Mouse (Mus musculus) kidney, adult 8-10 months (tissue): ENCODE data around the gene Plcl2.
"Not testable (repeated sequence)": the region's sequence is repeated elsewhere in the genome, so short reads cannot be mapped to it uniquely, and the experiment has no call there.

Experiments used
- DNase-seq, 2 experiments: peaks; one replicate each; pipeline ENCODE4 v3.0.0; 2022

Plcl2 gene

DNA sequence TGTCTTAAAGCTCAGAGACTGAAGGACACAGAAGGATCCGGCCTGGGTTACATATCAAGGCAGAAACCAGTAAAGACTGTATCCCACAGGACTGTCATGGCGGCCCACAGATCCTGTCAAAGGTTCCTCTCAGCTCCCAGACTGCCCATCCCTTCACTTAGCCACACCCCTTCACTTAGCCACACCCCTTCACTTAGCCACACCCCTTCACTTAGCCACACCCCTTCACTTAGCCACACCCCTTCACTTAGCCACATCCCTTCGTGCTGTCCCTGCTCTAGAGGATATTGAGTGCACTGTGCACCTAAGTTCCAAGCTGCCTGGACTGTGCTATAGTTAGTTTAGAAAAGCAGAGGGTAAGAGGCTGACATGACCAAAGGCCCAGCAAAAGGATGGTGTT is 118.5 kb downstream of the Plcl2 start:
- no peak for DNase-seq

DNA sequence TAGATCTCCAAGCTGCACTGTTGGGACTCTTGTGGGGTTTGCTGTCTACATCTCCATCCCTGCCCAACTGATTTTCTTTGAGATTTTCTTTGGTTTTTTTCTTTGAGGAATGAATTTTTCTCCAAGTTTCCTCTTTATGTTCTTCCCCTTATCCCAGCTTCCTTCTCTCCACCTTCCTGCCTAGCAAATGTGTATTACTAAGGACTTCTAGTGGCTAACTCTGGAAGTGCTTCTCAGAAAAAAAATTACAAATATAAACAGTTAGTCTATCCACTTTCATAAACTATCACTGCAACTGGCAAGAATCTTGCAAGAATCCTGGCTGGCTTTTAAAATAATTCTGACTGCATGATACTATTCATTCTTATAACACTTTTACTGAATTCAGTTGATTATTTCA is 119.5 kb downstream of the Plcl2 start:
- no peak for DNase-seq

DNA sequence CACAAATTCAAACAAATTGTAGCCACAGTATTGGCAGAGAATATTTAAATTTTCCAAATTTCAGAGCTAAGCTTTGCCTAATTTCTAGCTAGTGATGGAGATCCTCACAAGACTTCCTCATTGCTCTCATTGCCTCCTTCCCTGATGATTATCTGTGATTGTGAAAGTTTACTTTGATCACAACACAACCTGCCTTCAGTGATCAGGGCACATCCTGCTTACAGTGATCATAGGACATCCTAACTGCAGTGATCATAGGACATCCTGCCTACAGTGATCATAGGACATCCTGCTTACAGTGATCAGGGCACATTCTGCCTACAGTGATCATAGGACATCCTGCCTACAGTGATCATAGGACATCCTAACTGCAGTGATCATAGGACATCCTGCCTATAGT is 121.8 kb downstream of the Plcl2 start:
- not testable (repeated sequence) for DNase-seq

DNA sequence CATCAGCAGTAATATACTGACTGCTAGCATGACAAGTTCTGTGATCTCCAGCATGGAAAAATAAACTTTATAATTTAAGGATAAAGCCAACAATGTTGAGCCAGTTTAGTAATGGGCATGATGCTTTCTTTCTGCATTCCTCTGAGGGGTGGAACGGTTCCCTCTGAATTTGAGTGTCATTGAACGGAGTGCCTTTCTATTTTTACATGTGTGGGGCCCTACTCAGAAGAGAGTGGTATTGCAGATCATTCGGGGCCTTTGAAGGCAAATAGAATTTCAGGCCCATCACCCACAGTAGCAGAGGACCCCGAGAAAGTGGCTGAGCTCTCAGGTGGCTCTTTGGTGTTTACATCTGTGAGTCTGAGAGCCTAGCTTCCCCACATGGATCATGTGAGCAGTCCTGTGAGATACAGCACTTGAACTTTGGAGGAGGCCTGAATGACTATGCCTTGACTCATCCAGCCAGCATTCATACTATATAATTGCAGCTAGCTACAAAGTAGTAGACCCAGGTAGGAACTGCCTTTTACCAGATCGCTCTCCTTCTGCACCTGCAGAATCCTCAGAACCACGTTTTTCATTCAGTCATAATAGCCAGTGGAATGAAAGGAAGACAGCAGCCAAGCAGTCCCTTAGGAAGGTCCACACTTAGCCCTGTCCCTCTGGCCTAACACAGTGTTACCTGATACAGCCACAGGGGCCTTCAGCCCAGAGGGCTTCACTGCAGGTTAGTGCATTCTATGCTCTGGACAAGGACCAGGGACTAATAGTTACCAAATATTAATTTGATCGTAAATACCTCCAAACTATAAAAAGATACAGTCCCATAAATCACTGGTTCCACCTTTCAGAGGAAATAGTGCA is 125.0 kb downstream of the Plcl2 start:
- DNase-seq: no peak

DNA sequence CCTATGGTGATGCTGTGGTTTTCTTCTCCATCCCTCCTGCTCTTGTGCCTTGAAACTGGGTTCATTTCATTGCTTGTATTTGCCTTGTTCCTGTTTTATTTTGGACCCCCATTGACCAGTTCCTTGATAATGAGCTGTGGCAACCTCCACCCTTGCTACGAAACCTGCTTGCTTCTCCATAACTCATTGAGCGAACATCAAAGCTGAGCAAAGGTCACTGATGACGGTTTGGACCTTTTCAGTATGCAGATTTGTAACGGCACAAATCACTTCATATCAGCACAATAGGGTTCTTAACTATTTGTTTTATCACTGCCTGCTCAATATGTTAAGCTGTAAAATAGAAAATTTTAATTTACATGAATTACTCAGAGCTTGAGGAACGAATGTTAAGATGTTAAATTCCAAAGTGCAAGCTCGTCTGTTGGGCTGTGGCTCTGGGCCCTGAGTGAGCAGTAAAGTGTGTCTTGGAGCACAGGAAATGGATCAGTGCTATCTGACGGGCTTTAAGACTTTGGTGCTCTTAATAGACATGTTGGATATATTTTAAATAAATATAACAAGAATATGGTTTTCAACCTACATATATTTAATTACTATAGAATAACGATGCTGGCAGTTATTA is 126.9 kb downstream of the Plcl2 start:
- no peak for DNase-seq

DNA sequence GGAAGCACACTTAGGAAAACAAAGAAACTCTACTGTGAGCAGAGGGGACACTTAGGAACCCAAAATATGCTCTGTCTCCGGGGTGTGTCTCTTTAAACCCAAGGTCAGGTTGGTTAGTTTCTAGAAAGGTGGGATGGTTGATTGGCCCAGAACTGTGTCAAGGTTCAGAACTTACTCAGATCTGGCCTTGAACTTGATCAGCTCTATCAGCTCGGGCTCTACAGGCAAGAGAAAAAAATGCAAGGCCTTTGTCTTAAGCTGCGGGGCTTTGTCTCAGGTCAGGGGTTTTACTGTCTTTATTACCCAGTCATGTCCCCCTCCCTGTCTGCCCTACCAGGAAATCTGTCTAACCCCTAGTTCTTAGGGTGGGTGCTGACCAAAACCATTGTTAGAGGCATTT is 129.6 kb downstream of the Plcl2 start:
- DNase-seq: no peak

DNA sequence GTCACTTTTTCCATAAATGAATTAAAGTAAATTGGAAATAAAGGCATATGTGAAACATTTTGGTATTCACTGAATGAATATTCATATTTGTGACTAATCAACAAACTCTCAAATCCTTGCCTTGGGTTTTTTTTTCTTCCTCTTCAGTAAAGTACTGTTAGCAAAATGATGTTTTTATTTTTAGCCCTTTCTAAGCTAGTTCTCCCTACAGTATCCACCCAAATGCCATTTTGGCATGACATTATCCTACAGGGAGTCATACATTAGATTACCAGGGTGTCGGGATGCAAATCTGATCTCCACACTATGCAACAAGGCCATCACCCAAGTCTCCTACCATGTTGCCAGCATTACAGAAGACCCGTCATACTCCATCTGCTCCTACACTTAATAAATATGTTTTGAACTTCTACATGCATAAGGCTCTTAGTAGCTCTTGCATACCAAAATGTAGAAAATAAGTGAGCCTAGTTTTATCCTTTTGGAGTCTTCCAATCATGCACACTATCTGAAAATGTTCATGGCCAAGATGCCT is 131.9 kb downstream of the Plcl2 start:
- no peak for DNase-seq

DNA sequence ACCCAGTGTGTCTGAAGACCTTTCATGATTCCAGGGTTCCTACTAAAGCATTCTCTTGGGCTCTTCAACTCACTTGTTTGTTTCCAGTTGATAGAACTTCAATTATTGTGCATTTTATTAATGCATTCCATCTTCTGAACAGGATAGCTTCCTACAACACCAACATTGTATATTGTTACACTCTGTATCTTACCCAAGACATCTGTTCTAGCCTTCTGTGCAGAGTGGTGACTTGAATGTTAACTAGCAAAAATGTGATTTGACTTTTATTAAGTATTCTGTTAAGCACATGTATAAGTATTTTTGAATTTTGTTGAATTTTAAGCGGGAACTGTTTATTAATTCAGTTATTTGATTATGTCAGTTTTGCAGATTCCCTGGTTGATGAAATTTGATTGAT is 132.7 kb downstream of the Plcl2 start:
- DNase-seq: no peak

DNA sequence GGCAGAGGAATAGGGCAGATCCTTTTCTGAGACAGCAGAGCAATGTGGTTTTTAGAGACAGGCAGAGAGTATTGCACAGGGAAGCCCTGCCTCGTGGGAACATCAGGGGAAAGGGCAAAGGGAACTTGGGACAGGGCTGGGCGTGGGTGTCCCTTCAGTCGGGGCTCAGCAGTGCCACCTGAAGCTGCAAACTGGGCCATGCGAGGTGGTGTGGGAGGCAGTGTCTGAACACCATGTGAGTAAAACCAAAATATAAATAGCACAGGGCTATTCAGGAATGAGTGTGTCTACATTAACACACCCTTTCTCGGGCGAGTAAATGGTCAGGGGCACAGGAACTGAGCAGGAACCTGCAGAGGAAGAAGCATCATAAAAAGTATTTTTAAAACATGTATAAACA is 134.2 kb downstream of the Plcl2 start:
- DNase-seq: no peak

DNA sequence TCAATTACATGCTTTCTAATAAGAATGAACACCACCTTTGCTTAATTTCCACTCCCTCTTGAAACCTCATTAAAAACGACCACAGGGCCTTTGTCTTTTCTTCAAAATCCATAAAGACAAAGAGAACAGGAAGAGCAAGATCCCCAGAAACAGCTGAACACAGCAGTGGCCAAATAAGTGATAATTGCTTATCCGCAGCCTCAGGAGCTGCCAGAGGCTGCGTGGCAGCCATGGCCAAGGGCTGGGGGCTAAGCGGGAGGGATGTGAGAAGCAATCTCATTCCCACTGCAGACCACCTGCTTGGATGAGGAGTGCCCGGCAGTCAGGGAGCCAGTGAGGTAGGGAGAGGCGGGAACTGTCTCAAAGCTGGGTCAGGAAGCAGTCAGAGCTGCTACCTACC is 134.8 kb downstream of the Plcl2 start:
- DNase-seq: no peak

DNA sequence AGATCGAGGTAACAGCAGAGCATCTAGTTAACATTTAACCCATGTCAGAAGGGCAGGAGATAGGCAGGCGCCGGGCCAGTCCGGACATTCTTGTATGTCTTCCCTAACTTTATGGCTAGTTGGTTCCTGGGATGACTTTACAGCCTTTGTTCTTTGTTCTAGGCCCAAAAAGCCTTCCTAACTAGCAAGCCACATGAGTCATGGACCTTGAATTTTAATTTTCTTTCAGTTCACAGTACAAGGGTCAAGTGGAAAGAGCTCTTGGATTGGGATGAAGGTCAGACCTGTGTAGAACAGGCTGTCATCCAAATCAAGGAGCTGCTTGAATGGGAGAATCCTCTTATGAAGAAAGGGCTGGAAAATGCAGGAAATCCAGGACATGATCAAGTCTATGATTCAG is 138.9 kb downstream of the Plcl2 start:
- DNase-seq: peak in 1 of 2 experiments; percentile 35

DNA sequence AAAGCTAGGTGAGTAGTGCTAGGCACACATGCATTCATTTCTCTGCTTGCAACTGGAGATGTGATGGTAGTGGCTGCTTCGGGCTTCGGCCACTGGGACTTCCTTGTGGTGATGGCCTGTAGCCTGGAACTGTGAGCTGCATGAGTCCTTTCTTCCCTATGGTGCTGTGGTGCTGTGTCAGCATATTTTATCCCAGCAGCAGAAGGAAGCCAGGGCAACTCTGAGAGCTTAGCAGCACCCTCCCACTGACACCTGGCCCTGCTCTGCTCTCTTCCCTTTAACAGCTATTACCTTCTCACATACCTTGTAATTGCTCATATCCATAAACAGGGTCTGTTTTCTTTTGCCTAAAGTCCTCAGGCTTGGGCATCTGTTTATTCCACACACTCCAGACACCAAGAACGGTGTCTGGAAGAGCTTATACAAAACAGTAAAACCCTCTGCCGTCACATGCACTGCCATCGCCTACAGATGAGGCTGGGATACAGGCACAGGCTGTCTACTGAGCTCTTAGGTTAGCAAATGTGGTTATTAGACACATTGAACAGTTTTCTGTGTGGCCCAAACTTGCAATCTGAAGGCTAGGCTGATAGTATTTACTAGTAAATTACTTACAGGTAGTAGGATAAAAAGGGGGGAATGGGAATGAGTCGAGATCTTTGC is 139.7 kb downstream of the Plcl2 start:
- DNase-seq: no peak

DNA sequence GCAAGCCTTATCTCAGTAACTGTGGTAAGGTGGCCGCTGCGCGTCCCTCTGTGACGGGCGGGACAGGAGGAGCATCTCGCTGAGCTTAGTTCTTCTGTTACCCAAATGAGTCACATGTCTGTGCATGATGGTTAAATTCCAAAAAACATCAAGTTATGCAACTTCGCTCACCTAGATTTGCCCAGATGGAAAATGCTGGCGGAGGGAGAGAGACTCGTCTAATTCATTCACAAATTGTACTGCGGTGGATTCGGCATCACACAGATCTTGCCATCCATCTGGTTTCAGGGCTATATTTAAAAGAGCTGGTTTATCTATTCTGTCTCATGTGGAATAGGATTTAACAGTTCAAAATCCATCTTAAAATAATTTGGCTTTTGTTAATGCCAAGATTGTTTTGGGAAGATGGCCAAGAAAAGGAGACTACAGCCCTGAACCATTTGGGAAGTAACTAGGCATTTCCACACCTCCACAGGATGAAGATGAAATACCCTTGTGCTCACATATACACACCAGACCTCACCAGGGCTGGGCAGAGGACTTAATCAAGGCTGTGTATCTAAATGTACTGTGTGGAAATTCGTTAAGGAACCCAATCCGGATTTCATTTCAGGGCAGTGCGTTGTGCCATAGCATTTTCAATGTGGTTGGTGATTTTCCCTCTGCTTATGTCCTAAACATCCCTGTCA is 141.5 kb downstream of the Plcl2 start:
- DNase-seq: no peak

DNA sequence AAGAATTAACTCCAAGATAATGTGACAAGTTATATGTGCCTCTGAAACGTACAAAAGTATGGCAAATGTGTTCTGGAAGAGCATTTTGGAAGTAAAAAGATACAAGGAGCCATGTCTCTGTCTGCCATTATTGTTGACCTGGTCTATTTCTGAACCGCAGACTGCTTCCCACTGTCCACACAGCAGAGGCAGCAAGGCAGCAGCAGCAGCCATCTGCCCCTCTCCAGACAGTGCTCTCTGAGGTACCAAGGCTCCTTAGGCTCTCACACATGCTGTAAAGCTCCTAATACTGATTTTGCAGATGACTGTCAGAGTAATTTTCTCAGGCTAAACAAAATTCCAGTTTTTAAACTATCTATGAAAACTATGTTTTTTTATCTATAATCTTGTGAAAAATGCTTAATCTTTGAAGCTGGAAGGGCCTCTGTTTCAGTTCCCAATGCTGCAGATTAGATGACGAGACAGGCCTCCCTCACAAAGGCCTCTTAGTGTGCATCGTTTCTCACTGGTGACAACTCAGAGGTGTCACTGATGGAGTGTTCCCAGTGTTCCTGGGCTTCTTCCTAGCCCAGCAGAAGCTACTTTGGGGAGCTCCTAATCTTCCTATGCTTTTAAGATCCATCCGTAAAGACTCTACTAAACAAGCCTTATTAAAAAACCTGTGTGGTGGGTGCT is 145.7 kb downstream of the Plcl2 start:
- DNase-seq: no peak

DNA sequence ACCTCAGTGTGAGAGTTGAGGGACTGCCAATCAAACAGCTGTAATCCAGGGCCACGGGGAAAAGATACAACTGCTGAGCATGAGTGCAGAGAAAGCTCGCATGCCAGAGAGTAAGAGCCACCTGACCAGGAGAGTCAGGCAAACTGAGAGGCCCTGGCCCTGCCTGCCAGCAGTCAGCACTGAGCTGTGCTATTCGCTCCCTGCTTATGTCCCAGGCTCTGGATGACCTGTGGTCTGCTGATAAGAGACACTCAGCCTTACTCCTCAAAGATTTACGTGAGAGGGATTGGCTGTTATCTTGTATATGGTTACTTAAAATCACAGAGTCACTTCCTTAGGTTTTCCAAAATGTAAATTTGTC is 146.2 kb downstream of the Plcl2 start:
- no peak for DNase-seq

DNA sequence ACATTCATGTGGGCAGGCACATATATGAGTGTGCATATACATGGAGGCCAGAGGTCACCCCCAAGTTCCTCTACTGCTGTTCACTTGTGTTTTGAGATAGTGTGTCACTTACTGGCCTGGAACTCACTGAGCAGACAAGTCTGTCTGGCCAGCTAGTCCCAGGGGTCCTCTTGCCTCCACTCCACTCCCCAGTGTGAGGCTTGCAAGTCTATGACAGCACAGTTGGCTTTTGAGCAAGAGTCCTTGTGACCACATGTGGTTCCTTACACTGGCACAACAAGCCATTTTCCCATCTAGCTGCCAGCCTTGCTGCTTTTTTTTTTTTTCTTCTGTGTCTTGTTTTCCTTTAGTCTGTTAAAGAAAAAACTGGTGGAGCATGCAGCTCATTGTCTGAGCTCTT is 148.1 kb downstream of the Plcl2 start:
- no peak for DNase-seq

DNA sequence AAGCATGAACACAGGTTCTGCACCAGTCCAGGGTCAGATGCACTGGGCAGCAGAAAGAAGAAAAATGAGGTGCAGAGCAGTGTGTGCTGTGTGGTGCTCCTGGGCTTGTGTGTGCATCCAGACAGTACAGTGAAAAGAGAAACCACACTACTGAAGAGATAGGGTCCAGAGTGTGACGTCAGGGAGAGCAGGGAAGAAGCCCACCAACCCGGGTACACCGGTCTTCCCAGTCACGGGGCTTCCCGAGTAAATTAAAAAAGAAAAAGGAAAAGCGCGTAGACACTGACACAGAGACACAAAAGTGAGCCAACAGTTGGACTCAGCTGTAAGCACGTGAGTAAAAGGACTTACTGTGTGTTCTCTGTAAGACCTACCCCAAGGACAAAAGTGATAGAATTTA is 149.7 kb downstream of the Plcl2 start:
- DNase-seq: no peak

DNA sequence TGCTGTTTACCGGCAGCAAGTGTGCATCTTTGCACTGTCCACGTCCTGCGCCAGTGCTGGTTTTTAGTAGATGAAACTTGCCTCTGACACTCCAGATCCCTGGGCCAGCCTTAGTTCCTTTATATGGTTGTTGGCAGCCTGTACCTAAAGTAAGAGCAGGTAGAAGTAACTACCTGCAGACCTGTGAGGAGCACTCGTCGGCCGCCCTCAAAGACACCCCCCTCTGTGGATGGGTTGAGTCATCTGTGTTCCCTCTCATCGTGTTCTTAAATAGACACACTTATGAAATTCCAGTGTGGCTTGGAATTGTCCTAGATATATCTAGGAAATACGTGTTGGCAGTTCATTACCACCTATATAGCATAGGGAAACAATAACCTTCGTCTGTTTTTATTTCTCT is 158.4 kb downstream of the Plcl2 start:
- no peak for DNase-seq

DNA sequence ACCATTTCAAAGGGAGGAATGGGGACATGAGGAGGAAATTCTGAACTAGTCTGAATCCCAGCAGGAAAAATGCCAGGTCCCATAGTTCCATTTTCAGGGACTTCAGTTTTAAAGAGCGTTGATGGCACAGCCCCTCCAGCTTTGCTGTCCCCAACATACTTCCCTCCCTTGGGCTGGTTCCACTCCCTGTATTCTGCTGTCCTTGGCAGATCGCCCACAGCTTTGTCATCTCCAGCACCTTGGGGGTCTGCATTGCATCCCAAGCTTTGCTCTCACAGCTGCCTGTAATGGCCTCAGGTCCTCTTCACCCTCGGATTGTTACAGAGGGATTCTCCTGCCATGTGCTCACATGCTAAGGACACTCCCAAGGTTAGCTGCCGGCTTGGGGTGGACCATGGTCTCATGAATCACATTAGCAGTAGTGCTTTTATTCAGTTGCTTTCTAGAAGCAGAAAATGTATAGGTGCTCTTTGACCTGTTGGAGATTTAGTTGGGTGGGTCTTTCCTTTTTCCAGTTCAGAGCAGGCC is 159.5 kb downstream of the Plcl2 start:
- DNase-seq: no peak

DNA sequence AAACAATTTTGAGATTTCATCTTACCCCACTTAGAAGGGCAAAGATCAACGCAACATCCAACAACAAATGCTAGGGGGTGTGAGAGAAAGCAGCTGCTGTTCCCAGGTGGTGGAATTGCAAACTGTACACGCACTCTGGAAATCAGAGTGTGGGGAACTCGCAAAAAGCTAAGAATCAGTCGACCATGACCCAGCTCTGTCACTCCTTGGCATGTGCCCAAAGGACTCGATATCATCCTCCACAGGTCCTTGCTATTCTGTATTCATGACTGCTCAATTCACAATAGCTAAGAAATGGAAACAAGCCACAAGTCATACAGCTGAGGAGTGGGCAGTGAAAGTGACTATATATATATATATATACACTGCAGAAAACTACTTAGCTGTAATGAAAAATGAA is 162.2 kb downstream of the Plcl2 start:
- DNase-seq: no peak

DNA sequence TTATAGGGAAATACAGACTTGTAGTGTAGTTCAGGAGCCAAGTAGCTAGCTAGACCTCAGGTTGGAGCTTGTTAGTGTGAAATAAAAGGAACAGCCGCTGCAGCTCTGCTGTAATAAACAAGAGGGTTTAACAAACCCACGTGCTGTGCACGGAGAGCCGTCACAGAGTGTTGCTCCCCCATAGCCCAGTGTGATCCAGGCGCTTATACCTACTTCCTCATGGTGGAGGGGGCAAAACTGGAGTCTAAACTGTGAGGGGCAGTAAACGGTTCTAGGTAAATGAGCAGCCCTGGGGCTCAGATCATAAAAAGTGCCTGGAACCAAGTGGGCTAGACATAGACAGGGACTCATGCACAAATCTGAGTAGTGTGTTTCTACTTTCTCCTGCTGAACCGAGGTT is 165.4 kb downstream of the Plcl2 start:
- DNase-seq: no peak

DNA sequence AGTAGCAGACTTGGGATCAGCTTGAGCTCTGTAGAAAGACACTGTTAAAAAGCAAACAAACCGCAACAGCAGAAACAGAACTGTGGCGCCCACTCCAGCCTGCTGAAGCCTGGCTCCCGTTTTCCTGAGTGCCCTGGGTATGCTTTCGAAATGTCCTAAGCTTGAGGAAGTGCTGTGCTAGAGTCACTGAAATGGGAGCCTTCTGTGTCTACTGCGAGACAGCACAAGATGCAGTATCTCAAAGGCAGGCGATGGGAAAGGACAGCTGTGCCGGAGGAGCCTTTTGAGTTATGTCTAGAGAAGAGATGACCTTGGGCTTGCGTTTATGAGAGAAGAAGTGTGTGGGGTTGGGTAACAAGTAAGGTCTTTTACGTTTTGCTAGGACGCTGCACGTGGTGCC is 166.0 kb downstream of the Plcl2 start:
- no peak for DNase-seq

DNA sequence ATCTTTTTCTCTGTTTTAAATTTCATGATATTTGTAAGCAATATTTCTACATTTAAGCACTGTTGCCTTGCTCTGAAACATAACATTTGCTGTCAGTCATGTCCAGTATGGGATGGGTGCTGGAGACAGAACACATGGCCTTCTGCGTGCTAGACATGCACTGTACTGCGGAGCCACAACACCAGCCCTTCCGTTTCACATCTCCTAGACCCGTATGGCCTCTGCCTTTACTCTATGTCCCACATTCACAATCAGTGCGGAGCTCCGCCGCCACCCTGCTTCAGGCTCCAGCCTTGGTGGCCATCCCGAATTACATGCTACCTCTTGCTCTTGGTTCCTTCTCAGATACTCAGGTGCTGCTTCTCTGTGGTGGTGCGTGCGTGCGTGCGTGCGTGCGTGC is 168.1 kb downstream of the Plcl2 start:
- DNase-seq: no peak
